Mouse (Mus musculus) bone marrow, adult 2 months (tissue): ENCODE data around the gene Hsd17b13.

Experiments
- CTCF ChIP-seq: fragments of 200-500 bp; IDR thresholded peaks from 2 replicates; pipeline ENCODE4 v1.5.1; 2011; ENCODE audit warnings: low read length, control low read depth; ENCODE audit not compliant: control insufficient read depth, insufficient read depth
- POLR2A ChIP-seq: fragments of 200-500 bp; IDR thresholded peaks from 2 replicates; pipeline ENCODE4 v1.6.1; 2011; ENCODE audit warnings: low read depth, mild to moderate bottlenecking, control low read depth, low read length, borderline replicate concordance; ENCODE audit not compliant: control insufficient read depth

- no peak for TF ChIP-seq CTCF
- no peak for TF ChIP-seq POLR2A
Measured at GRCm38 (mm10) chr5:103975736-103976135, 1.5 kb downstream of the Hsd17b13 start.
